Mouse (Mus musculus) embryonic facial prominence, embryonic 13.5 days (tissue): Measurements from ENCODE around the gene Gpx1. TPM values are rescaled to one million over a fixed set of nuclear protein-coding genes. Genes with fewer than 3 reads are reported as not detected.

Experiments used
- ATAC-seq: fragments of 200-750 bp; cut with Nextera tagmentation; 2 replicates; pipeline ENCODE4 v1.8.0; 2017; ENCODE audit warnings: low read depth; ENCODE audit not compliant: insufficient number of reproducible peaks, insufficient read depth, low FRiP score, low TSS enrichment
- H3K27ac ChIP-seq: fragments of 300-500 bp; sonication (generic); 2 replicates; pipeline ENCODE4 v1.5.1; 2015; ENCODE audit warnings: moderate library complexity, mild to moderate bottlenecking, inconsistent platforms
- H3K27me3 ChIP-seq: fragments of 300-500 bp; sonication (generic); 2 replicates; pipeline ENCODE4 v1.6.1; 2015; ENCODE audit warnings: mild to moderate bottlenecking, inconsistent platforms
- H3K36me3 ChIP-seq: fragments of 300-500 bp; sonication (generic); 2 replicates; pipeline ENCODE4 v1.6.1; 2015; ENCODE audit warnings: mild to moderate bottlenecking, inconsistent platforms
- H3K4me1 ChIP-seq: fragments of 300-500 bp; sonication (generic); 2 replicates; pipeline ENCODE4 v1.6.1; 2015; ENCODE audit warnings: inconsistent platforms
- H3K4me2 ChIP-seq: fragments of 300-500 bp; sonication (generic); 2 replicates; pipeline ENCODE4 v1.6.1; 2015; ENCODE audit warnings: moderate library complexity, mild to moderate bottlenecking, inconsistent platforms
- H3K4me3 ChIP-seq: fragments of 300-500 bp; sonication (generic); 2 replicates; pipeline ENCODE4 v1.5.1; 2015; ENCODE audit warnings: mild to moderate bottlenecking, inconsistent platforms
- H3K9ac ChIP-seq: fragments of 300-500 bp; sonication (generic); 2 replicates; pipeline ENCODE4 v1.6.1; 2015; ENCODE audit warnings: mild to moderate bottlenecking, inconsistent platforms
- H3K9me3 ChIP-seq: fragments of 300-500 bp; sonication (generic); 2 replicates; pipeline ENCODE4 v1.6.1; 2016; ENCODE audit warnings: inconsistent platforms
- WGBS: fragments of 180-500 bp; shearing (Covaris S2); methylation state at CpG from one replicate; pipeline ENCODE4 v1.1.7; 2015; ENCODE audit warnings: mixed read lengths; 5-methylcytosine and 5-hydroxymethylcytosine counted together
- polyA plus RNA-seq: library from polyadenylated mRNA; unstranded; fragments of >200 nt; fragmentation: Nextera tagmentation; extraction: Ambion mirVana; gene quantifications from 2 replicates; pipeline ENCODE4 v1.2.1, GENCODE M21; 2015

The Gpx1 gene
- 775 and 811 TPM in 2 replicates for polyA plus RNA-seq

GRCm38 (mm10) chr9:108338886-108339781, at the start of gene Gpx1:
Gene Gpx1, plus strand, starts transcription at chr9:108338903.
- peak within 1 kb of the TSS; percentile 86 for H3K4me2 ChIP-seq
- peak within 1 kb of the TSS; percentile 94 for H3K9ac ChIP-seq
- peak within 1 kb of the TSS; percentile 79 for H3K4me3 ChIP-seq
- H3K27me3 ChIP-seq: no peaks in the 10 kb centered on the region
- peaks cover 26% of the 10 kb centered on the region for H3K4me1 ChIP-seq
- peak within 1 kb of the TSS; percentile 98 for H3K27ac ChIP-seq
- peak; percentile 93 for ATAC-seq
- WGBS: 0% methylated on average over 49 of the region's 49 CpGs
- no peaks in the 10 kb centered on the region for H3K9me3 ChIP-seq
- H3K36me3 ChIP-seq: peaks cover 30% of the 10 kb centered on the region

- Histone ChIP-seq H3K4me2 (peak overlapping the region; percentile 70; the same call in 1 of the 2 replicates), H3K36me3 (peaks cover 11% of the 10 kb centered on the region; the same call in 1 of the 2 replicates), H3K4me1 (peaks cover 8% of the 10 kb centered on the region), H3K9ac (no peak overlapping the region), H3K27ac (peak overlapping the region; percentile 86; the same call in 1 of the 2 replicates), H3K27me3 (no peaks in the 10 kb centered on the region), H3K4me3 (peak overlapping the region; percentile 60; the same call in 1 of the 2 replicates), H3K9me3 (no peaks in the 10 kb centered on the region)
- no peak for ATAC-seq
- 68% methylated on average over 2 of the region's 2 CpGs for WGBS
Measured at GRCm38 (mm10) chr9:108289347-108289746, 49.4 kb upstream of the Gpx1 start.

- peak within 1 kb of the TSS; percentile 70 for H3K4me2 ChIP-seq
- peak within 1 kb of the TSS; percentile 60 for H3K4me3 ChIP-seq
- 1% methylated on average over 32 of the region's 32 CpGs for WGBS
- H3K36me3 ChIP-seq: peaks cover 19% of the 10 kb centered on the region
- H3K9me3 ChIP-seq: no peaks in the 10 kb centered on the region
- H3K27ac ChIP-seq: peak within 1 kb of the TSS; percentile 86
- ATAC-seq: peak; percentile 96
- H3K27me3 ChIP-seq: no peaks in the 10 kb centered on the region
- H3K9ac ChIP-seq: peak within 1 kb of the TSS; percentile 77
- peaks cover 8% of the 10 kb centered on the region for H3K4me1 ChIP-seq
Measured at GRCm38 (mm10) chr9:108290016-108290750, 48.5 kb upstream of the Gpx1 start, which contains the start of gene Nicn1. Gene Nicn1, plus strand, starts transcription at chr9:108290429.

- Histone ChIP-seq H3K9ac (peak overlapping the region; percentile 68), H3K27me3 (no peaks in the 10 kb centered on the region), H3K4me1 (peaks cover 8% of the 10 kb centered on the region), H3K4me2 (peak overlapping the region; percentile 70), H3K9me3 (no peaks in the 10 kb centered on the region), H3K4me3 (peak overlapping the region; percentile 60), H3K36me3 (peaks cover 25% of the 10 kb centered on the region), H3K27ac (no peak overlapping the region; the same call in 1 of the 2 replicates)
- WGBS: 51% methylated on average over 6 of the region's 6 CpGs
- ATAC-seq: no peak
Measured at GRCm38 (mm10) chr9:108290773-108291172, 47.9 kb upstream of the Gpx1 start.

GRCm38 (mm10) chr9:108296453-108297355, 42.0 kb upstream of the Gpx1 start, which contains the start of gene Amt:
Gene Amt, plus strand, starts transcription at chr9:108296853.
- H3K4me3 ChIP-seq: peak within 1 kb of the TSS; percentile 22
- H3K27ac ChIP-seq: no peak within 1 kb of the TSS
- peak within 1 kb of the TSS; percentile 46 for H3K9ac ChIP-seq
- 16% methylated on average over 18 of the region's 18 CpGs for WGBS
- no peaks in the 10 kb centered on the region for H3K9me3 ChIP-seq
- no peak for ATAC-seq
- peaks cover 42% of the 10 kb centered on the region for H3K36me3 ChIP-seq
- H3K4me2 ChIP-seq: peak within 1 kb of the TSS; percentile 40
- H3K4me1 ChIP-seq: peaks cover 6% of the 10 kb centered on the region; the same call in 1 of the 2 replicates
- no peaks in the 10 kb centered on the region for H3K27me3 ChIP-seq

- H3K9ac ChIP-seq: no peak overlapping the region
- peaks cover 42% of the 10 kb centered on the region for H3K36me3 ChIP-seq
- H3K27me3 ChIP-seq: no peaks in the 10 kb centered on the region
- no peaks in the 10 kb centered on the region for H3K9me3 ChIP-seq
- no peak overlapping the region for H3K27ac ChIP-seq
- H3K4me1 ChIP-seq: peaks cover 6% of the 10 kb centered on the region
- ATAC-seq: no peak
- WGBS: 84% methylated on average over 3 of the region's 3 CpGs
- H3K4me3 ChIP-seq: no peak overlapping the region
- H3K4me2 ChIP-seq: no peak overlapping the region
Measured at GRCm38 (mm10) chr9:108301853-108302252, 36.9 kb upstream of the Gpx1 start.

GRCm38 (mm10) chr9:108304716-108305115, 34.0 kb upstream of the Gpx1 start:
- no peaks in the 10 kb centered on the region for H3K27me3 ChIP-seq
- peak overlapping the region; percentile 89; the same call in 1 of the 2 replicates for H3K9ac ChIP-seq
- peak overlapping the region; percentile 86 for H3K4me2 ChIP-seq
- peaks cover 25% of the 10 kb centered on the region for H3K4me1 ChIP-seq
- no peak overlapping the region for H3K27ac ChIP-seq
- no peaks in the 10 kb centered on the region for H3K9me3 ChIP-seq
- peak overlapping the region; percentile 94 for H3K4me3 ChIP-seq
- 88% methylated on average over 4 of the region's 4 CpGs for WGBS
- H3K36me3 ChIP-seq: peaks cover 38% of the 10 kb centered on the region
- ATAC-seq: no peak

GRCm38 (mm10) chr9:108305170-108305569, 33.5 kb upstream of the Gpx1 start:
- peaks cover 25% of the 10 kb centered on the region for H3K4me1 ChIP-seq
- peaks cover 38% of the 10 kb centered on the region for H3K36me3 ChIP-seq
- no peaks in the 10 kb centered on the region for H3K27me3 ChIP-seq
- peak overlapping the region; percentile 89 for H3K9ac ChIP-seq
- no peaks in the 10 kb centered on the region for H3K9me3 ChIP-seq
- H3K4me2 ChIP-seq: peak overlapping the region; percentile 86
- 4% methylated on average over 1 of the region's 1 CpGs for WGBS
- ATAC-seq: no peak
- peak overlapping the region; percentile 94 for H3K4me3 ChIP-seq
- peak overlapping the region; percentile 100 for H3K27ac ChIP-seq

GRCm38 (mm10) chr9:108305629-108306520, 32.8 kb upstream of the Gpx1 start, which contains the start of the genes Rhoa and Tcta:
Gene Rhoa, plus strand, starts transcription at chr9:108306129.
Gene Tcta, minus strand, starts transcription at chr9:108306160.
- Histone ChIP-seq H3K4me3 (peak within 1 kb of the TSS; percentile 94), H3K4me1 (peaks cover 27% of the 10 kb centered on the region), H3K4me2 (peak within 1 kb of the TSS; percentile 86), H3K27me3 (no peaks in the 10 kb centered on the region), H3K27ac (peak within 1 kb of the TSS; percentile 100), H3K36me3 (peaks cover 31% of the 10 kb centered on the region), H3K9me3 (no peaks in the 10 kb centered on the region), H3K9ac (peak within 1 kb of the TSS; percentile 98)
- peak; percentile 98 for ATAC-seq
- under 1% methylated on average over 78 of the region's 81 CpGs for WGBS

GRCm38 (mm10) chr9:108306571-108306980, 32.1 kb upstream of the Gpx1 start:
- H3K27ac ChIP-seq: peak overlapping the region; percentile 100
- no peaks in the 10 kb centered on the region for H3K27me3 ChIP-seq
- H3K4me3 ChIP-seq: peak overlapping the region; percentile 94
- H3K36me3 ChIP-seq: peaks cover 26% of the 10 kb centered on the region
- H3K4me2 ChIP-seq: peak overlapping the region; percentile 86
- WGBS: 1% methylated on average over 48 of the region's 51 CpGs
- H3K9me3 ChIP-seq: no peaks in the 10 kb centered on the region
- H3K9ac ChIP-seq: peak overlapping the region; percentile 98
- peaks cover 27% of the 10 kb centered on the region for H3K4me1 ChIP-seq
- peak; percentile 62 for ATAC-seq
